Mouse (Mus musculus): ENCODE data around the gene Ldhd. TPM values are rescaled to one million over a fixed set of nuclear protein-coding genes. Genes with fewer than 3 reads are reported as not detected.

The Ldhd gene
- polyA plus RNA-seq, 1 experiment: 1.8 TPM

DNA sequence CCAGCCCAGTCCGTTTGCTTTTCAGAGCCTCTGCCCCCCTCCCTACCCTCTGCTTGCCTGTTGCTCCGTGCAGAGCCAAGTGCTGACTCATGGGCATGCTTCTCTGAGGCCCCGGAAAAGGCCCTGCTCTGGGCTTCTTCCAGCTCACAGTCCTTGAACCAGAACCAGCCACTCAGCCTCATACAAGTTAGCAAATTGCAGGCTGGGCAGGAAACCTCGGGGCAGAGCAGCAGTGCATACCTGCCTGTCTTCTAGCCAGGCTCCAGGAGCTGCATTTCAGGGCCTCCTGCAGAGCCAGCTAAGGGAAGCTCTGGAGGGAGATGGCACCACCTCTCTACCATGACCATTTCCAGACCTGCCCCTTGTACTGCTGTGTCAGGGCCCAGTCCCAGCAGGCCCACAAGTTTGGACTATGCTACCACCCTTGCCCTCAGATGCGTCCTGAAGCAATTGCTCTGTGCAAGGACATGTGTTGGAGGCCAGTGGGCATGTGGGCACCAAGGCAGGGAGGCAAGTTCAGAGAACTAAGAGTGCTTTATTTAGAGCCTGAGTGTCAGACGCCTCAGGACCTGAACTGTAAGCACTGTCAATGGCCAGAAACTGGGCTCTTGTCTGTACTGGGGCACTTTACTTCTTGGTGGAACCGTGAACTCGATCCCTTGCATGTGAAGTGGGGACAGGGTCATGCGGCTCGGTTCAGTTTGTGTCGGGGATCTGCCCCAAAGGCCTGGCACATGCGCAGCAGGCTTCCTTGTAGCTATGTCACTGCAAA, 5.9 kb downstream of the Ldhd start:
- Histone ChIP-seq H3K4me3 (ENCODE audit: extremely low read depth, insufficient read depth, insufficient read length) (no peak overlapping the region), H3K27ac (ENCODE audit: insufficient read depth, low read length) (no peak overlapping the region), H3K27me3 (ENCODE audit: control insufficient read depth, insufficient read depth, low read length) (no peaks in the 10 kb centered on the region), H3K4me1 (ENCODE audit: control insufficient read depth, insufficient read depth, insufficient read length) (no peaks in the 10 kb centered on the region), H3K36me3 (ENCODE audit: control insufficient read depth, insufficient read depth, low read length) (no peaks in the 10 kb centered on the region)
- DNase-seq (ENCODE audit: low read depth in 1 of 2, low spot score in 2 of 2): no peak
- 58% methylated on average over 12 of the region's 12 CpGs for WGBS
- TF ChIP-seq POLR2A (IDR thresholded peaks at IDR 0.05; ENCODE audit: low read depth, low read length) (no peak), CTCF (IDR thresholded peaks at IDR 0.05; ENCODE audit: extremely low read depth, insufficient read depth, insufficient read length, insufficient replicate concordance) (no peak)

DNA sequence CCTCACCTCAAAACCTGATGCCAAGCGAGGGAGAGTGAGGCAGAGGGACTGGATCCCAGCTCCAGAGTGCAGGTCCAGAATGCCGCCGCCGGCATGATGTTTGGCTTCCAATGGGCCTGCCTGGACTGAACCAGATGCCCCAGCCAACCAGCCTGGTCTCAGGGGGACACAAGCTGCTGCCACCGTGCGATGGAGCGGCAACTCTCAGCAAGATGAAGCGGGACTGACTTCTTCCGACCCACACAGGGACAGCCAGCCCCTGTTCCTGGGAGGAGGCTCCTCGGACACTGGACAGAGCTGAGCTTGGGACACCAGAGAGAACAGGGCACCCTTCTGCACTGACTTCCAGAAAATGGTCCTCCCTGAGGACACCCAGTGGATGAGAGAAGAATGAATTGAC, 7.6 kb downstream of the Ldhd start:
- Histone ChIP-seq H3K27ac (ENCODE audit: insufficient read depth, low read length) (no peak overlapping the region), H3K36me3 (ENCODE audit: control insufficient read depth, insufficient read depth, low read length) (no peaks in the 10 kb centered on the region), H3K4me3 (ENCODE audit: extremely low read depth, insufficient read depth, insufficient read length) (no peak overlapping the region), H3K27me3 (ENCODE audit: control insufficient read depth, insufficient read depth, low read length) (no peaks in the 10 kb centered on the region), H3K4me1 (ENCODE audit: control insufficient read depth, insufficient read depth, insufficient read length) (no peaks in the 10 kb centered on the region)
- TF ChIP-seq POLR2A (IDR thresholded peaks at IDR 0.05; ENCODE audit: low read depth, low read length): no peak
- no peak for TF ChIP-seq CTCF (IDR thresholded peaks at IDR 0.05; ENCODE audit: extremely low read depth, insufficient read depth, insufficient read length, insufficient replicate concordance)
- 81% methylated on average over 10 of the region's 10 CpGs for WGBS
- DNase-seq (ENCODE audit: low read depth in 1 of 2, low spot score in 2 of 2): no peak

DNA sequence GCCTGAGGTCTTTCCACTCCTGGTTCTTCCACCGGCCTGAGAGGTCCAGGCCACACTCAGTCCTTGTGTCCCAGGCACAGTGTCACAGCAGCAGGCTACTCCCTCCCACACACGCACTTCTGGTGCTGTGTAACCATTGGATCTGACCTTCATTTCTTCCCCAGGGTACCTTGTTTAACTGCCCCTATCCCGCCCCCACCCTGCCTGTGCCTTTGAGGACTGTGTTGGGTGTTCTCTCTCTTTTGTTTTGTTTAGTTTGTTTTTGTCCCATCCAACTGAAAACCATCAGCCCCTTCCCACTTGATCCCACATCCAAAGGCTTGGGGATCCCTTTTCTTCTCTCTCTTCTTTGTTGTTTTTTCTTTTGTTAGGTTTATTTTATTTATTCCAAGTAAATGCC, 8.1 kb downstream of the Ldhd start:
- TF ChIP-seq CTCF (IDR thresholded peaks at IDR 0.05; ENCODE audit: extremely low read depth, insufficient read depth, insufficient read length, insufficient replicate concordance): no peak
- no peak for TF ChIP-seq POLR2A (IDR thresholded peaks at IDR 0.05; ENCODE audit: low read depth, low read length)
- no peaks in the 10 kb centered on the region for H3K27me3 ChIP-seq (ENCODE audit: control insufficient read depth, insufficient read depth, low read length)
- 91% methylated on average over 3 of the region's 3 CpGs for WGBS
- no peak for DNase-seq (ENCODE audit: low read depth in 1 of 2, low spot score in 2 of 2)
- H3K27ac ChIP-seq (ENCODE audit: insufficient read depth, low read length): no peak overlapping the region
- no peaks in the 10 kb centered on the region for H3K4me1 ChIP-seq (ENCODE audit: control insufficient read depth, insufficient read depth, insufficient read length)
- no peaks in the 10 kb centered on the region for H3K36me3 ChIP-seq (ENCODE audit: control insufficient read depth, insufficient read depth, low read length)
- no peak overlapping the region for H3K4me3 ChIP-seq (ENCODE audit: extremely low read depth, insufficient read depth, insufficient read length)

DNA sequence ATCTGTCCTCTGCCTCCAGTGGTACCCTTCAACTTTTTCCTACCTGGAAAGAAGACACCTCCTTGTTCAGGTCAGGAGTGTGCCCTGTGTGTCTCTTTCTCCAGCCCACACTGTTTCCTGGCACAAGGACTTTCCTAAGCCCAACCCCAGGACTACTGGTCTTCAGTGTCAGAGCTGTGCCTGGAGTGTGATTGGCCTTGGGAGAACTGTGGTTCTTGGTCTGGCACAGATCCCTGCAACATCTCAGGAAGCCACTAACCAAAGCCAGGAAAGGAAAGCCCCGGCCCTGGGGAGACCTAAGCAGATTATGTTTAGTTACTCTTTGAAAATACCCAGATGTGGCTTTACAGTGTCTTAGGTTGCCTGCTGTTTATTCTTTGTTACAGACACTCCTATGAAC, 10.2 kb downstream of the Ldhd start:
- 26% methylated on average over 1 of the region's 1 CpGs for WGBS
- no peak for DNase-seq (ENCODE audit: low read depth in 1 of 2, low spot score in 2 of 2)
- H3K27me3 ChIP-seq (ENCODE audit: control insufficient read depth, insufficient read depth, low read length): no peaks in the 10 kb centered on the region
- H3K4me3 ChIP-seq (ENCODE audit: extremely low read depth, insufficient read depth, insufficient read length): no peak overlapping the region
- no peak for TF ChIP-seq POLR2A (IDR thresholded peaks at IDR 0.05; ENCODE audit: low read depth, low read length)
- no peak for TF ChIP-seq CTCF (IDR thresholded peaks at IDR 0.05; ENCODE audit: extremely low read depth, insufficient read depth, insufficient read length, insufficient replicate concordance)
- H3K4me1 ChIP-seq (ENCODE audit: control insufficient read depth, insufficient read depth, insufficient read length): no peaks in the 10 kb centered on the region
- H3K36me3 ChIP-seq (ENCODE audit: control insufficient read depth, insufficient read depth, low read length): no peaks in the 10 kb centered on the region
- H3K27ac ChIP-seq (ENCODE audit: insufficient read depth, low read length): no peak overlapping the region

DNA sequence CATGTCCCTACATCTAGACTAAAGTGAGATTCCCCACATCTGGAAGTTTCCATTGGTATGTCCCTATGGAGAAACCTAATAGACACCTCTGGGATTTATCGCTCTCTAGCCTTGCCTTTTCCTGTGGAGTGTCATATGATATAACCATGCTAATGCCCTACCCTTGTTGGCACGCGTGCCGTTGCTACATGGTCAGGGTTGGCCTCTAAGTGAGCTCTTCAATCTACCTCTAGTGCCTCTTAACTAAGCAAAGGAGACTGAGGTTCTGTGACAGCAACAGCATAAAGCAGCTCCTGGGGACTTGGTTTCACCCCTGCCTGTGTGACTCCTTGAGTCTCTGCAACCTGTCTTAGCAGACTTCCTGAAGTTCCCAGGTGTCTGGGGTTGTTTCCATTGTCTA, 11.9 kb downstream of the Ldhd start:
- Histone ChIP-seq H3K27me3 (ENCODE audit: control insufficient read depth, insufficient read depth, low read length) (no peaks in the 10 kb centered on the region), H3K36me3 (ENCODE audit: control insufficient read depth, insufficient read depth, low read length) (no peaks in the 10 kb centered on the region), H3K4me1 (ENCODE audit: control insufficient read depth, insufficient read depth, insufficient read length) (no peaks in the 10 kb centered on the region), H3K4me3 (ENCODE audit: extremely low read depth, insufficient read depth, insufficient read length) (no peak overlapping the region), H3K27ac (ENCODE audit: insufficient read depth, low read length) (no peak overlapping the region)
- TF ChIP-seq CTCF (IDR thresholded peaks at IDR 0.05; ENCODE audit: extremely low read depth, insufficient read depth, insufficient read length, insufficient replicate concordance) (no peak), POLR2A (IDR thresholded peaks at IDR 0.05; ENCODE audit: low read depth, low read length) (no peak)
- DNase-seq (ENCODE audit: low read depth in 1 of 2, low spot score in 2 of 2): no peak
- WGBS: 92% methylated on average over 4 of the region's 4 CpGs

DNA sequence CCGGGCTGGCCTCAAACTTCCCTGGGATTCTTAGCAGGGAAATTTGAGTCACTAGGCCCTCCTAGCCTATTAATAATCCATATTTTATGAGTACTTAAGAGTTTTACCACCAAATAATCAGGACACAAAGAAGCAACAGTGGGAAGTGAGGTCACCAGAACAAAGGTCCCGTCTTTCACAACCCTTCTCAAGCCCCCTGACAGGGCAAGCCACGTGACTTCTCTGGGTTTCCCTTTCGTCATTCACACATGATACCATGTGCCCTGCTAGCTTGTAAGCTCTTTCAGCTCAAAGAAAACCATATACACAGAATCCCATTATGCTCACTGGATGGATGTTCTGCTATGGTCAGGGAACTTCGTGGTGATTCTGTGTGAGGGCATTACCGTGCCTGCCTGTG, 12.4 kb downstream of the Ldhd start:
- no peaks in the 10 kb centered on the region for H3K27me3 ChIP-seq (ENCODE audit: control insufficient read depth, insufficient read depth, low read length)
- DNase-seq (ENCODE audit: low read depth in 1 of 2, low spot score in 2 of 2): no peak
- no peak overlapping the region for H3K4me3 ChIP-seq (ENCODE audit: extremely low read depth, insufficient read depth, insufficient read length)
- TF ChIP-seq POLR2A (IDR thresholded peaks at IDR 0.05; ENCODE audit: low read depth, low read length): no peak
- TF ChIP-seq CTCF (IDR thresholded peaks at IDR 0.05; ENCODE audit: extremely low read depth, insufficient read depth, insufficient read length, insufficient replicate concordance): no peak
- no peaks in the 10 kb centered on the region for H3K4me1 ChIP-seq (ENCODE audit: control insufficient read depth, insufficient read depth, insufficient read length)
- H3K27ac ChIP-seq (ENCODE audit: insufficient read depth, low read length): no peak overlapping the region
- no peaks in the 10 kb centered on the region for H3K36me3 ChIP-seq (ENCODE audit: control insufficient read depth, insufficient read depth, low read length)
- 73% methylated on average over 6 of the region's 6 CpGs for WGBS

Data from spleen, adult 2 months (tissue).